Mouse (Mus musculus) heart, embryonic 10.5 days (tissue): ENCODE results near the gene B3gnt9. TPM values are rescaled to one million over a fixed set of nuclear protein-coding genes. Genes with fewer than 3 reads are reported as not detected.

ENCODE experiments used
- DNase-seq: peaks from one replicate; pipeline ENCODE4 v3.0.0-alpha.2; 2017; ENCODE audit warnings: low spot score
- H3K27ac ChIP-seq: fragments of 300-500 bp; sonication (generic); 2 replicates; pipeline ENCODE4 v1.5.1; 2016; ENCODE audit warnings: mild to moderate bottlenecking
- H3K27me3 ChIP-seq: fragments of 300-500 bp; sonication (generic); 2 replicates; pipeline ENCODE4 v1.6.1; 2016; ENCODE audit warnings: mild to moderate bottlenecking; ENCODE audit not compliant: poor library complexity, insufficient read depth, severe bottlenecking
- H3K36me3 ChIP-seq: fragments of 300-500 bp; sonication (generic); 2 replicates; pipeline ENCODE4 v1.6.1; 2016; ENCODE audit warnings: mild to moderate bottlenecking, moderate library complexity
- H3K4me1 ChIP-seq: fragments of 300-500 bp; sonication (generic); 2 replicates; pipeline ENCODE4 v1.6.1; 2016; ENCODE audit warnings: mild to moderate bottlenecking
- H3K4me3 ChIP-seq: fragments of 300-500 bp; sonication (generic); 2 replicates; pipeline ENCODE4 v1.5.1; 2016; ENCODE audit warnings: mild to moderate bottlenecking, moderate library complexity
- H3K9me3 ChIP-seq: fragments of 300-500 bp; sonication (generic); 2 replicates; pipeline ENCODE4 v1.6.1; 2016; ENCODE audit warnings: mild to moderate bottlenecking, moderate library complexity
- WGBS: fragments of 180-500 bp; shearing (Covaris S2); methylation state at CpG from one replicate; pipeline ENCODE4 v1.1.7; 2016; 5-methylcytosine and 5-hydroxymethylcytosine counted together
- polyA plus RNA-seq: library from polyadenylated mRNA; unstranded; fragments of >200 nt; fragmentation: Nextera tagmentation; extraction: Ambion mirVana; gene quantifications from 2 replicates; pipeline ENCODE4 v1.2.1, GENCODE M21; 2016

B3gnt9 gene
- polyA plus RNA-seq, 1 experiment from 2014 or later, result 8.1 TPM

- peak overlapping the region; percentile 71; the same call in 1 of the 2 replicates for H3K4me3 ChIP-seq
- whole genome bisulfite sequencing, result 42% methylated on average over 16 of the region's 16 CpGs
- DNase-seq, result no peak
- H3K4me1 ChIP-seq, result peaks cover 39% of the 10 kb centered on the region
- no peaks in the 10 kb centered on the region for H3K36me3 ChIP-seq
- no peaks in the 10 kb centered on the region; the same call in 1 of the 2 replicates for H3K9me3 ChIP-seq
- peaks cover 99% of the 10 kb centered on the region for H3K27me3 ChIP-seq
- no peak overlapping the region for H3K27ac ChIP-seq
Observed at GRCm38 (mm10) chr8:105263244-105263912, 8.4 kb upstream of the B3gnt9 start.

GRCm38 (mm10) chr8:105261326-105261980 is 6.5 kb upstream of the B3gnt9 start:
- H3K4me1 ChIP-seq, result peaks cover 29% of the 10 kb centered on the region
- DNase-seq, result no peak
- H3K36me3 ChIP-seq, result no peaks in the 10 kb centered on the region
- peaks cover 99% of the 10 kb centered on the region for H3K27me3 ChIP-seq
- no peaks in the 10 kb centered on the region; the same call in 1 of the 2 replicates for H3K9me3 ChIP-seq
- no peak overlapping the region for H3K4me3 ChIP-seq
- 78% methylated on average over 12 of the region's 12 CpGs for WGBS
- no peak overlapping the region for H3K27ac ChIP-seq

- peaks cover 99% of the 10 kb centered on the region for H3K27me3 ChIP-seq
- WGBS, result 64% methylated on average over 7 of the region's 7 CpGs
- no peaks in the 10 kb centered on the region for H3K36me3 ChIP-seq
- no peak for DNase-seq
- peaks cover 32% of the 10 kb centered on the region for H3K4me1 ChIP-seq
- no peak overlapping the region for H3K4me3 ChIP-seq
- H3K9me3 ChIP-seq, result no peaks in the 10 kb centered on the region
- H3K27ac ChIP-seq, result no peak overlapping the region
Observed at GRCm38 (mm10) chr8:105260371-105261099, 5.6 kb upstream of the B3gnt9 start.

GRCm38 (mm10) chr8:105259721-105260320 is 4.9 kb upstream of the B3gnt9 start:
- peak overlapping the region; percentile 62 for H3K4me3 ChIP-seq
- peaks cover 33% of the 10 kb centered on the region for H3K4me1 ChIP-seq
- no peaks in the 10 kb centered on the region for H3K36me3 ChIP-seq
- WGBS, result 5% methylated on average over 30 of the region's 30 CpGs
- no peaks in the 10 kb centered on the region for H3K9me3 ChIP-seq
- peaks cover 99% of the 10 kb centered on the region for H3K27me3 ChIP-seq
- peak; percentile 90 for DNase-seq
- H3K27ac ChIP-seq, result no peak overlapping the region

- Histone ChIP-seq H3K9me3 (no peaks in the 10 kb centered on the region), H3K36me3 (no peaks in the 10 kb centered on the region), H3K4me3 (peak overlapping the region; percentile 62), H3K27ac (peak overlapping the region; percentile 19; the same call in 1 of the 2 replicates), H3K27me3 (peaks cover 95% of the 10 kb centered on the region), H3K4me1 (peaks cover 38% of the 10 kb centered on the region)
- 2% methylated on average over 55 of the region's 55 CpGs for WGBS
- no peak for DNase-seq
Observed at GRCm38 (mm10) chr8:105258911-105259720, 4.2 kb upstream of the B3gnt9 start.

GRCm38 (mm10) chr8:105257318-105258114 is 2.6 kb upstream of the B3gnt9 start:
- Histone ChIP-seq H3K4me1 (peaks cover 50% of the 10 kb centered on the region), H3K27me3 (peaks cover 80% of the 10 kb centered on the region), H3K27ac (no peak overlapping the region), H3K4me3 (no peak overlapping the region), H3K36me3 (peaks cover 9% of the 10 kb centered on the region; the same call in 1 of the 2 replicates), H3K9me3 (no peaks in the 10 kb centered on the region)
- no peak for DNase-seq
- WGBS, result 56% methylated on average over 7 of the region's 7 CpGs

GRCm38 (mm10) chr8:105254152-105254965 is 594 bp downstream of the B3gnt9 start:
- peak; percentile 92 for DNase-seq
- peak overlapping the region; percentile 89 for H3K27ac ChIP-seq
- WGBS, result under 1% methylated on average over 74 of the region's 74 CpGs
- H3K4me3 ChIP-seq, result peak overlapping the region; percentile 78
- peaks cover 48% of the 10 kb centered on the region for H3K27me3 ChIP-seq
- H3K36me3 ChIP-seq, result peaks cover 39% of the 10 kb centered on the region
- peaks cover 43% of the 10 kb centered on the region for H3K4me1 ChIP-seq
- no peaks in the 10 kb centered on the region for H3K9me3 ChIP-seq

- DNase-seq, result no peak
- H3K27me3 ChIP-seq, result peaks cover 42% of the 10 kb centered on the region
- 47% methylated on average over 20 of the region's 20 CpGs for WGBS
- H3K36me3 ChIP-seq, result peaks cover 45% of the 10 kb centered on the region
- H3K4me3 ChIP-seq, result peak overlapping the region; percentile 78
- H3K9me3 ChIP-seq, result no peaks in the 10 kb centered on the region
- H3K27ac ChIP-seq, result peak overlapping the region; percentile 89
- H3K4me1 ChIP-seq, result peaks cover 37% of the 10 kb centered on the region
Observed at GRCm38 (mm10) chr8:105253766-105254151, 1.2 kb downstream of the B3gnt9 start.

- Histone ChIP-seq H3K4me1 (peaks cover 31% of the 10 kb centered on the region), H3K36me3 (peaks cover 53% of the 10 kb centered on the region), H3K27me3 (peaks cover 34% of the 10 kb centered on the region), H3K9me3 (no peaks in the 10 kb centered on the region), H3K27ac (no peak overlapping the region), H3K4me3 (no peak overlapping the region)
- 63% methylated on average over 10 of the region's 10 CpGs for WGBS
- DNase-seq, result no peak
Observed at GRCm38 (mm10) chr8:105252680-105253537, 2.0 kb downstream of the B3gnt9 start.

GRCm38 (mm10) chr8:105251954-105252353 is 3.0 kb downstream of the B3gnt9 start:
- no peaks in the 10 kb centered on the region for H3K9me3 ChIP-seq
- DNase-seq, result no peak
- peaks cover 24% of the 10 kb centered on the region for H3K27me3 ChIP-seq
- H3K27ac ChIP-seq, result no peak overlapping the region
- no peak overlapping the region for H3K4me3 ChIP-seq
- WGBS, result 90% methylated on average over 6 of the region's 6 CpGs
- H3K4me1 ChIP-seq, result peaks cover 31% of the 10 kb centered on the region
- peaks cover 63% of the 10 kb centered on the region for H3K36me3 ChIP-seq
